Mouse (Mus musculus) forebrain, embryonic 16.5 days (tissue): Measurements from ENCODE around the gene Mmp28. TPM values are rescaled to one million over a fixed set of nuclear protein-coding genes. Genes with fewer than 3 reads are reported as not detected.

ENCODE experiments used
- ATAC-seq: fragments of 200-750 bp; cut with Nextera tagmentation; 2 replicates; pipeline ENCODE4 v1.8.0; 2017; ENCODE audit warnings: mild to moderate bottlenecking, moderate library complexity
- H3K27ac ChIP-seq: fragments of 300-500 bp; sonication (generic); 2 replicates; pipeline ENCODE4 v1.5.1; 2014; ENCODE audit warnings: low read length, control low read depth
- H3K27me3 ChIP-seq: fragments of 300-500 bp; sonication (generic); replicated peaks from 2 replicates; pipeline ENCODE4 v1.6.1; 2014; ENCODE audit warnings: low read length; ENCODE audit not compliant: control insufficient read depth, insufficient read depth
- H3K36me3 ChIP-seq: fragments of 300-500 bp; sonication (generic); 2 replicates; pipeline ENCODE4 v1.6.1; 2014; ENCODE audit not compliant: control insufficient read depth, insufficient read depth
- H3K4me1 ChIP-seq: fragments of 300-500 bp; sonication (generic); replicated peaks from 2 replicates; pipeline ENCODE4 v1.6.1; 2014; ENCODE audit warnings: low read length; ENCODE audit not compliant: control insufficient read depth, insufficient read depth
- H3K4me2 ChIP-seq: fragments of 300-500 bp; sonication (generic); 2 replicates; pipeline ENCODE4 v1.6.1; 2014; ENCODE audit warnings: mild to moderate bottlenecking, low read length, control low read depth
- H3K4me3 ChIP-seq: fragments of 300-500 bp; sonication (generic); replicated peaks from 2 replicates; pipeline ENCODE4 v1.5.1; 2014; ENCODE audit warnings: mild to moderate bottlenecking, low read length, control low read depth
- H3K9ac ChIP-seq: fragments of 300-500 bp; sonication (generic); replicated peaks from 2 replicates; pipeline ENCODE4 v1.6.1; 2014; ENCODE audit warnings: low read depth, low read length, control low read depth
- H3K9me3 ChIP-seq: fragments of 300-500 bp; sonication (generic); 2 replicates; pipeline ENCODE4 v1.6.1; 2016; ENCODE audit warnings: low read length; ENCODE audit not compliant: control insufficient read depth
- WGBS: fragments of 180-500 bp; shearing (Covaris S2); extraction: QIAGEN DNeasy Blood & Tissue Kit; methylation state at CpG from one replicate; pipeline ENCODE4 v1.1.7; 2014; 5-methylcytosine and 5-hydroxymethylcytosine counted together
- polyA plus RNA-seq: library from polyadenylated mRNA; unstranded; fragments of >200 nt; fragmentation: Nextera tagmentation; extraction: Ambion mirVana; gene quantifications from 2 replicates; pipeline ENCODE4 v1.2.1, GENCODE M21; 2015

The Mmp28 gene
- polyA plus RNA-seq, 1 experiment from 2014 or later = 1.8 TPM

DNA sequence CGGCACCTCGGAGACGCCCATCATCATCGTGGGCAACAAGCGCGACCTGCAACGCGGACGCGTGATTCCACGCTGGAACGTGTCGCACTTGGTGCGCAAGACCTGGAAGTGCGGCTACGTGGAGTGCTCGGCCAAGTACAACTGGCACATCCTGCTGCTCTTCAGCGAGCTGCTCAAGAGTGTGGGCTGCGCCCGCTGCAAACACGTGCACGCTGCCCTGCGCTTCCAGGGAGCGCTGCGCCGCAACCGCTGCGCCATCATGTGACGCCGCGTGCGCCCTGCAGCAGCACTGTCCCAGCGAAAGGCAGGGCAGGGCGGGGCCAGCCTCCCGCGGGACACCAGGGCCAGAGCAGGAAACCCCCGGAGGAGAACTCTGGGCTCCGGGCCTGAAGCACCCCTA, 44.3 kb downstream of the Mmp28 start:
- Histone ChIP-seq H3K27ac (no peak overlapping the region), H3K4me1 (peaks cover 15% of the 10 kb centered on the region), H3K4me3 (peak overlapping the region; percentile 30), H3K27me3 (peaks cover 14% of the 10 kb centered on the region), H3K9me3 (no peaks in the 10 kb centered on the region), H3K9ac (peak overlapping the region; percentile 33), H3K36me3 (no peaks in the 10 kb centered on the region), H3K4me2 (peak overlapping the region; percentile 53)
- 6% methylated on average over 38 of the region's 38 CpGs for WGBS
- ATAC-seq = peak; percentile 78

DNA sequence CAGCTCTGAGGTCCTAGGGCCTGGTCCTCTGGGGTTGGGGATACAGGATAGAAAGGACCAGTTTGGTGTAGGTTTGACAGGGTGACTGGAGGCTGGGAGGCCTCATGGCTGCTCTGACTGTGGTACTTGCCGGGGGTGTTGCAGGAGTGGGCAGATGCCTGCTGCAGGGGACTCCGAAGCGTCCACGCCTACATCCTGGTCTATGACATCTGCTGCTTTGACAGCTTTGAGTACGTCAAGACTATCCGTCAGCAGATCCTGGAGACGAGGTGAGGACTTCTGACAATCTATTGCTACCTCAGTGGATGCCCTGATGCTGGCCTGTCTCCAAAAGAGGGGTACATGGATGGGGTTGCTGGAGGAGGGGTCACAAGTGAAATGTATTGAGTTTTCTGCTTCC, 45.2 kb downstream of the Mmp28 start:
- Histone ChIP-seq H3K27me3 (peaks cover 14% of the 10 kb centered on the region), H3K4me3 (no peak overlapping the region), H3K27ac (no peak overlapping the region), H3K36me3 (no peaks in the 10 kb centered on the region), H3K9ac (no peak overlapping the region), H3K4me1 (peaks cover 15% of the 10 kb centered on the region), H3K4me2 (no peak overlapping the region), H3K9me3 (no peaks in the 10 kb centered on the region)
- ATAC-seq = no peak
- 69% methylated on average over 7 of the region's 7 CpGs for WGBS

DNA sequence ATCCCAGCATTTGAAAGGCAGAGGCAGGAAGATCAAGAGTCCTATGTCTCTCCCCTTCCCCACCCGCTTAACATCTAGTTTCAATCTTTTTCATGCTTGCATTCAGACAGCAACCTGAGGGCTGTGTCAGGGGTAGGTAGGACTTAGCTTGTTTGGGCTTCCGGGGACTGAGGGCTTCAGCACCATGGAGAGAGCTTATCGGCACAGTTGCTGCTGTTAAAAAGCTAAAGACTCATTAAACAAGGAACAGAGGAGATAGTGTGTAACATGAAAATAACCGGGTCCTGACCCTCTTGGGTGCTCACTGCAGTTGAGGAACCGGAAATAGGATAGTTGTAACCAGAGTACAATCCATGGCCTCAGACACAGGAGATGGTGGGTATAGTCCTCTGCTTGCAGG, 45.8 kb downstream of the Mmp28 start:
- WGBS = 9% methylated on average over 5 of the region's 5 CpGs
- H3K4me2 ChIP-seq = no peak overlapping the region

DNA sequence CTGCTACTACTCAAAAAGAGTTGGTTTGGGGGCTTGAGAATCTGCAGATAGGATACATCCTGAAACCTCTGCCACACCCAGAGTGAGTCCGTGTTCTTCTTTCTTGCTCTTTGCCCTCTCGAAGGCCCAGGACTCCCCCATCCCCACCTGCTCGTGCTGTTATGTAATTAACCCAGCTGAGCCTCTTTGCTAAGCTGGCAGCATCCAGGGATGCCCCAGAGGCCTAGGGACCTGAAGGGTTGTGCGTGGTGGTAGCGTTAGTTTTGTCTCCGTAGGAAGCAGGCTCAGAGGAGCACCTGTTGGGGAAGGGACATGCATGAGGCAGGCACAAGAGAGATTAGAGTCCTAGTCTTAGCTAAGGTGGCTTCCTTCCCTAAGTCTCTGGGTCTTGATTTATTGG, 52.4 kb downstream of the Mmp28 start:
- ATAC-seq = no peak
- Histone ChIP-seq H3K9ac (peak overlapping the region; percentile 85; the same call in 1 of the 2 replicates), H3K4me2 (peak overlapping the region; percentile 85), H3K36me3 (no peaks in the 10 kb centered on the region), H3K27me3 (no peaks in the 10 kb centered on the region), H3K27ac (no peak overlapping the region), H3K4me1 (peaks cover 19% of the 10 kb centered on the region), H3K4me3 (peak overlapping the region; percentile 82), H3K9me3 (no peaks in the 10 kb centered on the region)
- WGBS = 35% methylated on average over 6 of the region's 6 CpGs

More for the DNA sequence above, 45.8 kb downstream of the Mmp28 start:
- peaks cover 14% of the 10 kb centered on the region for H3K27me3 ChIP-seq
- H3K4me3 ChIP-seq = no peak overlapping the region
- H3K27ac ChIP-seq = no peak overlapping the region
- no peak overlapping the region for H3K9ac ChIP-seq
- no peak for ATAC-seq
- H3K4me1 ChIP-seq = peaks cover 15% of the 10 kb centered on the region
- H3K36me3 ChIP-seq = no peaks in the 10 kb centered on the region
- no peaks in the 10 kb centered on the region for H3K9me3 ChIP-seq

DNA sequence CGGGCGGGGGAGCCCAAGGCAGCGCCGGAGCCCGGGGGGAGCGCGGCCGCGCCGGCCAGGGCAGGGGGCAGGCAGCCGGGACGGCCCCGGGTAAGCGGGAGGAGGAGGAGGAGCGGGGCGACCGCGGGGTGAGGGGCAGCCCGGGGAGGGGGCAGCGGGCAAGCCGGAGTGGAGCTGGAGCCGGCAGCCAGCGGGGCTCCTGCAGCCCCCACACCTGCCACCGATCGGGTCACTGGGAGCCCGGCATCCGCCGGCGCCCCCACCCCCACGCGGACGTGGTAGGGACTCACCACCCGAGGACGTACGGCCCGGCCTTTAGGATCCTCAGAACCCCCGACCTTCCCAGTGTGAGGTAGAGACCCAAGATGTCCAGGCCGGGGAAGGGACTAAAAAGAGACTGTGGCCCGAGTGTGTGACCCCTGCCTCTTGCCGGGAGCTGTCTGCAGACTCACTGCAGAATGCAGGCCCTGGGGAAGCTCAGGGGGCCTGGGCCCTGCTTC, 53.0 kb downstream of the Mmp28 start:
- Histone ChIP-seq H3K36me3 (no peaks in the 10 kb centered on the region), H3K4me2 (peak overlapping the region; percentile 85), H3K27me3 (no peaks in the 10 kb centered on the region), H3K4me3 (peak overlapping the region; percentile 82), H3K4me1 (peaks cover 19% of the 10 kb centered on the region), H3K27ac (no peak overlapping the region), H3K9me3 (no peaks in the 10 kb centered on the region), H3K9ac (peak overlapping the region; percentile 85)
- peak; percentile 57 for ATAC-seq
- under 1% methylated on average over 35 of the region's 40 CpGs for WGBS

DNA sequence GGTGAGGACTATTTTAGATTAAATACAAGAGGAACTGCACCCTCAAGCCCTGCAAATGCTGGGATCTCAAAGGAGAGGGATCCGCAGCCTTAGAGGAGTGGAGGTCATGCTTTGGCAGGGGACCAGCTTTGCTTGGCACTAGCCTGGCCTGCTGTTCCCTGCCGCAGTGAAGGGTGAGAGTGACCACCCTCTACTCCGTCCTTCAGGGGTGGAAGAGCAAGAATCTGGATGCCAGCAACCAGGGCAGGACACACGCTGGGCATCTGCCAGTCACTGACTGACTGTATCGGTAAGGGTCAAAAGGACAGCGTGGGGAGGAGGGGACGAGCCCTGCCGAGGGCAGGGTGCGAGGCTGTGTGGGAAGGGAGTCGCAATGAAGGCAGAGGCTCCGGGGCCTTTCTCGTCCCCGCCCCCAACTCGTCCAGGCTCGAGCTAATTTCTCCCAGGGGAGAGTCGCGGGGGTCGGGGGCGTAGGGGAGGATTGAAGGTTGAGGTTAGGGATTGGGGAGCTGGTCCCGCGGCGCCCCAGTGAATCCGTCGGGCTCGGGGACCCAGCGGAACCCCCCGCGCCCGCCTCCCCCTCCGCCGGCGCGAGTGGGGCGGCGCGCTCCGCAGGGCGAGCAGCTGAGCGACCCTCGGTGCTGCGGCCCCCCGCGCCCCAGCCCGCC, 53.6 kb downstream of the Mmp28 start, which contains the start of gene Rasl10b:
Gene Rasl10b, plus strand, starts transcription at position 51 of the 668 bp plus-strand sequence.
- Histone ChIP-seq H3K9ac (peak within 1 kb of the TSS; percentile 85), H3K9me3 (no peaks in the 10 kb centered on the region)
- ATAC-seq = peak; percentile 91

DNA sequence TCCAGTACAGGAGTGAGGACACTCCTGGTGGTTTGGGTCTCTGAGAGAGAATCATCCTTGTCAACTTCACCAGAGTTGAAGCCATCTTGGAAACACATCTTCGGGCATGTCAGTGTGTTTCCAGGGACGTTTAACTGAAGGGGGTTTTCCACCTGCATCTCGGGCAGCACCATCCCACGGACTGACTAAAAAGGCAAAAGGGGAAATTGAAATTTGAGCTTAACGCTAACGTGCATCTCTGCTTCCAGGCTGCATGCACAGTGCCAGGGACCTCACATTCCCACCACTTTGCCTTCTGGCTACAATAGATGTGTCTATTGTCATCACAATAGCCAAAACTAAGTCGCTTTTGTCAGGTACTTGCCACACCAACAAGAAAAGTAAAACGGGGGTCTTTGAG, 54.6 kb downstream of the Mmp28 start:
- ATAC-seq = no peak
- H3K4me3 ChIP-seq = no peak overlapping the region
- no peak overlapping the region for H3K4me2 ChIP-seq
- H3K27me3 ChIP-seq = no peaks in the 10 kb centered on the region
- 50% methylated on average over 8 of the region's 8 CpGs for WGBS
- H3K27ac ChIP-seq = no peak overlapping the region
- H3K9ac ChIP-seq = no peak overlapping the region
- peaks cover 6% of the 10 kb centered on the region; the same call in 1 of the 2 replicates for H3K36me3 ChIP-seq
- H3K9me3 ChIP-seq = no peaks in the 10 kb centered on the region
- peaks cover 19% of the 10 kb centered on the region for H3K4me1 ChIP-seq

More for the DNA sequence above, 53.6 kb downstream of the Mmp28 start, which contains the start of gene Rasl10b:
- peak within 1 kb of the TSS; percentile 85 for H3K4me2 ChIP-seq
- H3K27me3 ChIP-seq = no peaks in the 10 kb centered on the region
- no peak within 1 kb of the TSS for H3K27ac ChIP-seq
- H3K36me3 ChIP-seq = no peaks in the 10 kb centered on the region
- peaks cover 19% of the 10 kb centered on the region for H3K4me1 ChIP-seq
- peak within 1 kb of the TSS; percentile 82 for H3K4me3 ChIP-seq
- WGBS = 1% methylated on average over 31 of the region's 44 CpGs

DNA sequence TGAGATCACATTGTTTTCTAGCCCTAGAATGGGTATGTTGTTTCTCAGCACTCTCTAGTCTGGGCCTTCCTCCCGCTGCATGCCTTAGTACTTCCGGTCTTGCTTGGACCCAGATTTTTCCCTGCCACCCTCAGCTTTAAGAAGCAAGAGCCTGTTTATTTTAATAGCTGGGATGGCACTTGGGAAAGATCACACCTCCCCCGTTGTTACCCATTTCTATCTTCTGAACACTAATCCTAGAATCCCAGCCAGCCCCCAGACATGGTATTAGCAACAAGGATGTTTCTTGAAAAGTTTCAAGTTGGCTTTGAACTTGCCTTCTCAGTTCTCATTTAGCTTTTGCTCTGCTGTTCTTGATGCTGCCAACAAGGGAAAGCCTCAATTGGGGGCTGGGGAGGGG, 56.5 kb downstream of the Mmp28 start:
- ATAC-seq = no peak
- H3K27me3 ChIP-seq = no peaks in the 10 kb centered on the region
- no peak overlapping the region for H3K4me3 ChIP-seq
- no peak overlapping the region for H3K9ac ChIP-seq
- no peak overlapping the region for H3K4me2 ChIP-seq
- WGBS = 72% methylated on average over 3 of the region's 3 CpGs
- peaks cover 17% of the 10 kb centered on the region for H3K4me1 ChIP-seq
- H3K36me3 ChIP-seq = peaks cover 13% of the 10 kb centered on the region
- no peaks in the 10 kb centered on the region for H3K9me3 ChIP-seq
- H3K27ac ChIP-seq = no peak overlapping the region

DNA sequence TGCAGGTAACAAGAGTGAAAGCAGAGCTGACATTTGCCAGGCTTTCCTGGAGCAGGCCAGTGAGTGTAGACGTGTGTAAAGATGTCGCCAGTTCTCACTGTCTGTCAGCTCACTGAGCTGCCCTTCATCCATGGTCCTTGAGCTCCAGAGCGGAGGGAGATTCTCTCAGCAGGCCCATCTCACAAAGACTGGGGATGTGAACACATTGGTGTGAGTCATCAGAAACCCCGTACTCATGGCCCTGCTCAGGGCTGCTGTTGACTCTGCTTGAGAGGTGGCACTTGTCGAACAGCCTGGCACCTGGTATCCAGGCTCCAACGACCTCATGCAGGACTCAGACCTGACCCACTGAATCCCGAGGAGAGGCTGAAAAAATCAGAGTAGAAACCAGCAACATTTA, 59.1 kb downstream of the Mmp28 start:
- Histone ChIP-seq H3K4me2 (no peak overlapping the region), H3K27me3 (no peaks in the 10 kb centered on the region), H3K36me3 (peaks cover 17% of the 10 kb centered on the region), H3K27ac (no peak overlapping the region), H3K4me3 (no peak overlapping the region), H3K9me3 (no peaks in the 10 kb centered on the region), H3K4me1 (no peaks in the 10 kb centered on the region; the same call in 1 of the 2 replicates), H3K9ac (no peak overlapping the region)
- 82% methylated on average over 7 of the region's 7 CpGs for WGBS
- ATAC-seq = no peak
